Mouse (Mus musculus): ENCODE measurements around the gene Macrod2.

DNA sequence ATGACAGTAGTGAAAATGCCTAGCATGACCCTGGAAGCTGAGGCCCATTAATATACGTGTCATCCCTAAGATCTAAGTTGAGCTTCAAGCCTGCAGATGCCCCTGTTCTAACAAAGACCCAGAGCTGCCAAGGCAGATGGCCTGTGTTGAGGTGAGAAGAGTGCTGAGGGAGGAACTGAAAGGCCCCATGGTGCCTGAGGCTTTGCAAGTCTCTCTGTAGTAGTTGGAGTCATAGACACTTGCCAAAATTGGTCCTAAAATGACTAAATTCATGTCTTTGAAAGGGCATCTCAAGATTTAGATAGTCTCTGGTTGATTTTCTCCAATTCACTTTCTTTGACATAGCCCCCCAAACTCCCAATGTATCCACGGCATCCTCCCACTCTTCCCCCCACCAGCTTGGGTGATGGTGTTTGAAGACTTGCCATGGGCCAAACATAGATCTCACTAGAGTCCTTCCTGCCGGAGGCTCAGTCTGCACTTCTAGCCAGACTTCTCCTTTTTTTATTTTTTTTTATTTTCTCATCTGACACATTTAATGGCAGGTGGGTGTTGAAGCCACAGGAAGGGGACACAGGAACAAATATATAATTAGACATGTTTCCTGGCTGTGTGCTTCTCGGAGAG, 1439.2 kb downstream of the Macrod2 start:
- TF ChIP-seq CTCF (IDR thresholded peaks at IDR 0.05; ENCODE audit: low read depth) (no peak), EP300 (optimal IDR thresholded peaks at IDR 0.05) (no peak)

Measured in stomach, postnatal 0 days (tissue).